Mouse (Mus musculus) right cerebral cortex, postnatal 14 days (tissue): ENCODE results near the gene Hirip3.
A peak's percentile ranks its signal among the peaks of the same experiment; 100 is the strongest.
"Not testable (repeated sequence)": the region's sequence is repeated elsewhere in the genome, so short reads cannot be mapped to it uniquely, and the experiment has no call there.

Experiments
- DNase-seq: peaks from one replicate; pipeline ENCODE4 v3.0.0; 2022

Hirip3 gene

DNA sequence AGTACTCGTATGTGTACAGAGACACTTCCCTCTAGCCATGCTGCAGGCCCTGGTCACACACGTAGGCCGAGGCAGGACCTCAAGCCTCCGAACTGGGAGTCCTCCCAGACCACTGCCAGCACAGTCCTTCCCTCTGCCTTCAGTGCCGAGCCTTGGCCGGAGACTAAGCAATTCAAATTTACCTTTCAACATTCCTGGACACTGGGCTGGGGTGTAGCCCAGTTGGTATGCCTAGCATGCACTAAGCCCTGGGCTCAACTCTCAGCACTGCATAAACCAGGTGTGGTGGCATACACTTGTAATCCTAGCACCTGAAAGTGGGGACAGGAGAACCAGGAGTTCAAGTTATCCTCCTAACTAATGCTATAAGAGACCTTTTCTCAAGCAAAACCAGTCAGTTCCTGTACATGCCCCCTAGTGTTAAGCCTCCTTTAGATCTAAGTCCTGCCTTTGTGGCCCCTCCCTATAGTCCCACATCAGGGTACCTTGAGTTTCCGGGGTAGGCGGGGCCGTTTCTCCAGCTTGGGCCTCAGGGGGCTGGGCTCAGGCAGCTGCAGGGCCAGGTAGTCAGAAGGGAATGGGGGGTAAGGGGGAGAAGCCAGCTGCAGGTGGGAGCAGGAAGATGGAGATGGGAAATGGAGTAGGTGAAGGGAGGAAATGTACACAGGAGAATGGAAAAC lies 4.9 kb upstream of the Hirip3 start:
- DNase-seq, result no peak

DNA sequence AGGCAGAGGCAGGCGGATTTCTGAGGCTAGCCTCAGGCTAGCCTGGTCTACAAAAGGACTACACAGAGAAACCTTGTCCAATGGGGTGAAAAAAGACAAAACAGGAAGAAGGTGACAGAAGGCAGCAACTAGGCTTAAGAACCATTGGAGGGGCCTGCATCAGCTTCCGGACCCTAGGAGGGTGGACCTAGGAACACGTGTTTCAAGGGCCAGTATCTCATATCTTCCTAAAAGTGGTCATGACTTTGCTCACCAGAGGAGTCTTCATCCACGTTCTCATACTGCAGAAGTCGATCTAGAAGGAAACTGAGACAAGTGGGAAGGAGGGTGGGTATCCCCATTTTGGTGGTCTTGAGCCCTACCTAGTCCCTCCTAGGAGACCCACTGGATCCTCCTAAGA lies 785 bp upstream of the Hirip3 start:
- DNase-seq, result no peak

DNA sequence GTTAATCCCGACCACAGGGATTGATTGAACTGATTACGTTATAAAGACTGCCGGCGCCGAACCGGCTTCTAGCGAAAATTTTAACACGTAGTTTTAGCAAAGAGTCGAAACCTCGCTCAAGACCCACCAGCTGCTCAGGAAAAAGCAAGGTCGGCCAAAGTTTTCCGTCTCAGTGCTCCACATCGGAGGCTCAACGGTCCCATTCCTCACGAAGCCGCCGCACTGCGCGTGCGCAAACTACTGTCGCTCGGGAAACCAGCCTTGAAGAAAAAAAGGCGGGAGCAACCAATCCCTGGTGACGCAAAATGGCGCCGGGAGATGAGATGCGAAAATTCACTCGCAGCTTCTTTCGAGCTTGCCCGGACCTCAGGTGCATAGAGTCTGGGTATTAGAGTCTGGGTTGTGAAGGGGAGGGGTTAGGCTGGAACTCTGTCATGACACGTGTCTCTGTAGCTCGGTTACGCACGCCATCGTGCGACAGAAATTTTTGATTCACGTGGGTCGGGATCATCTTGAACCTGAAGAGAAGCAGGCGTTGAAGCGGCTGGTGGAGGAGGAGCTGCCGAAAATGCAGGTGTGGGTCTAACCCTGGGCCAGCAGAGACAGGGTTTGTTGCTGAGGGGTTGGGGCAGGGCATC lies 494 bp downstream of the Hirip3 start, which contains the start of gene Ino80e:
Gene Ino80e, minus strand, starts transcription at position 231 of the 638 bp plus-strand sequence.
- peak; percentile 96 for DNase-seq

DNA sequence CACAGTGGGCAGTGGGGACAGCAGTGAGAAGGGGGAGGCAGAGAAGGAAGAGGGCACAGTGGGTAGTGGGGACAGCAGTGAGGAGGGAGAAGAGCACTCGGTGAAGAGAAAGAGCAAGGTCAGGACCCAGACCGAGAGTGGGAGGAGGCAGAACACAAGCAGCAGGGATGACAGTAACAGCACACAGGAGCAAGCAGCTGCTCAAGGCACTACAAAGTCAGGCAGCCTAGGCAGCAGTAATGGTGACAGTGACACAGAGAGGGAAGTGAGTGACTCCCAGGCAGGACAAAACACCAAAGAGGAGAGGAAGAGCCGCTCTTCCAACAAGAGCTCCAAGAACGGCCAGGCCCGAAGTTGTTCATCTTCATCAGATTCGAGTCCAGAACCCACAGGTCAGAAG lies 2.0 kb downstream of the Hirip3 start:
- DNase-seq, result no peak

DNA sequence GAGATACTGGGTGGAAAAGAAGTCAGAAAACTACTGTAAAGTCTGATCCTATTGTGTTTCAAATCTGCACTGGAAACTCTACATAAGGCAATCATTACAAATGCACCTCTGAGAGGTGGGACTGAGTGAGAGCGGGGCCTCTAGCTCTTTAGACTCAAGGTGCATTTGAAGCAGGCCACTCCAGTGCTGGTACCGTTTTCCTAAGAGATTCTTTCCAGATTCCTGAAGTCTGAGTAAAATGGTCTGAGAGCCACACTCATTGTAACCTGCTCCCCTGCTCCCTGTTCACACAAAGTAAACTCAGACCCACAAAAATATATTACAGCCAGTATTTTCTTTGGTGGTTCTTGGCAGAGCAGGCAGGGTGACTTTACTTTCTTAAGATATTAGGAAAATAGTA lies 5.8 kb downstream of the Hirip3 start:
- DNase-seq, result no peak

DNA sequence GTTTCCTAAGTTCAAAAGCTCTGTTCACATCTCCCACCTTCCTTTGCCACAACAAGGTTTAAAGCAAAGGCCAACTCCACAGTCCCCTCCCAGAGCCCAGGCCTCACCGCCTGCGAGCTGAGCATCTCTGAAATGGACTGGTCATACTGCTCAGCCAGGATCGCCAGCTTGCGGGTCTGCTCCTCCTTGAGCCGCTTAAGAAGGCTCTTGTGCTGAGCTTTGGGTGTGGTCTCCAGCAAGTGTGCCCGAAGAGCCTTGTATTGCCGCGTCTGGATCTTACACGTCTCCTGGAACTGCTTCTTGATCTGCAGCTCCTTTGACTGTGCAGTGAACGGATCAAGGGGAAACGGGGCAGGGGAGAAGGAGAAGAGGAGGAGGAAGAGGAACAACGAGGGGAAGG lies 6.2 kb downstream of the Hirip3 start:
- no peak for DNase-seq

DNA sequence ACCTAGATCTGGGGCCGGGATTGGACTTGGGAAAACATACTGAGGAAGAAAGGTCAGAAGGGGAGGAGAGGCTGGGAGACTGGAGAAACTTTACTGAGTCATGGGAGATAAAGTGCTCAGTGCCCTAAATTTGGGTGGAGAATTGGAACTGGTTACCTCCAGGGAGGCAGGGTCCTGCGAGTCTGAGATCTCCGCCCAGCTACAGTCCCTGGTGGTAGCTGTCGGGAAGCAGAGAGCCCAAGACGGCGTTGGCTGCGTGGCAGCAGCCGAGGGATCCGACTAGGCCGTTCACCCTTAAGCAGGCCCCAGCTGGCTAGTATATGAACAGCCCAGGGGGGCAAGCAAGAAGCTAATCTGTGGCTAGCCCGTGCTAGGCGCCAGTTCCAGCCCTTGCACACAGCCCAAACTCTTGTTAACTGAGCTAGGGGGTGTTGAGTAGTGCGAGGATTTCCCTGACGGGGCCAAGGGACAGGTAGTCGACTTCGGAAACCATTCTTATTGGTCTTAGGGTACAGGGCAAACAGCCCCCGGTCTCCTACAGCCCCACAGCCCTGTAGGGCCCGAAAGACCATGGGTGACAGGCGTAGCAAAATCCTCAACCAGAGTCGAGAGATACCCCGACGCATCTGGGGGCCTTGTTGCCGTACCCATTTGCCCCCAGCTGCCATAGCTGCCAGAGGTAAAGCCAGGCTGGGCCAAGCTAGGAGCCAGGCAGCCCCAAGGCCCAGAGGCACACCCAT lies 8.2 kb downstream of the Hirip3 start:
- DNase-seq, result no peak

DNA sequence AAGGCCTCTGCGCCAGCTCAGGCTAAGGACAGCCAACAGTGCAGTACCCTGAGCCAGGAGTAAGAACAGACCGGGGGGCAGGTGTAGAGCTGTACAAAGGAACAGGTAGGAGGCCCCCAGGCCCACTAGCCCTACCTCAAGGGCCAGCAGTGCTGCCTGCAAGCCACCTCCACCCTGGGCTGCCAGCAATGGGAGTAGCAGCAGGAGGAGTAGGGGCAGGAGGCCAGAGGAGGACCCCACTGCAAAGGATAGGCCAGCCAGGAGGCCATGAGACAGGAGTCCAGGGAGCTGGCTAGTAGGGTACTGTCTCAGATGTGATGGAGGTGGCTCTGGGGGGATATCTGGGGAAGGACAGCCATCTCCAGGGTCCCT lies 8.7 kb downstream of the Hirip3 start:
- DNase-seq, result no peak

DNA sequence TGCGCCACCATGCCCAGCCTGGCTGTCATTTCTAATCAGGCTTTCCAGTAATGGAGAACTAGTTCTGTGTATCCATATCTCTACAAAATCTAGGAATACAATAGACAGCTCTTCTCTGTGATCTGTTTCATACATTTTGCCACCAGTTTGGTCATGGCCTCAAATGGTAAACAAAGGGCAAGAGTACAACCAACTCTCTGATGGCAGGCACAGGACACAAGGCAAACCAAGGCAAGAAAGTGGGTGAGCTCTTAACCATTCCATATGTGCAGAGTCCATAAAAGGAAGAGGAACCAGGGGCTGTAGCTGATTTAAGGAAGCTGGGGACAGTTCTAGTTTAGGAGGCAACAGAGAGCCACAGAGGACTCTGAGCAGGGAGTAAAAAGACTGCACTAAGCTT lies 15.5 kb downstream of the Hirip3 start:
- no peak for DNase-seq

DNA sequence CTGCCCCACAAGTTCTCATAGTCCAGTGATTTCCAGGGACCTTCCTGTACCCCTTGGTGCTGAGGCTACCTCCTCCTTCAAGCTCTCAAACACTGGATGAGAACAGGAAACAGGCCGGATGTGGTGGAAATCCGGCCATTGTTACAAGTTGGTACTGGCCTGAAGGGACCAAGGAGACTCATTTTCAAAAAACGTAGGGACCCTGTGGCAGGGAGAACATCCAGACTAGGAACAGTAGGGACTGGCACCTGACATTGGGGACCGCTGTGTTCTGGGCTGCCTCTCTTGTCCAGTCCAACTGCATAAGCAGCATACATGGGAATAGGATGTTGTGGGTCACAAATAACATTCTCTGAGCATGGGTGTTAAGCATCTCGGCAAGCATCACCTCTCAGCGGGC lies 19.3 kb downstream of the Hirip3 start:
- no peak for DNase-seq

DNA sequence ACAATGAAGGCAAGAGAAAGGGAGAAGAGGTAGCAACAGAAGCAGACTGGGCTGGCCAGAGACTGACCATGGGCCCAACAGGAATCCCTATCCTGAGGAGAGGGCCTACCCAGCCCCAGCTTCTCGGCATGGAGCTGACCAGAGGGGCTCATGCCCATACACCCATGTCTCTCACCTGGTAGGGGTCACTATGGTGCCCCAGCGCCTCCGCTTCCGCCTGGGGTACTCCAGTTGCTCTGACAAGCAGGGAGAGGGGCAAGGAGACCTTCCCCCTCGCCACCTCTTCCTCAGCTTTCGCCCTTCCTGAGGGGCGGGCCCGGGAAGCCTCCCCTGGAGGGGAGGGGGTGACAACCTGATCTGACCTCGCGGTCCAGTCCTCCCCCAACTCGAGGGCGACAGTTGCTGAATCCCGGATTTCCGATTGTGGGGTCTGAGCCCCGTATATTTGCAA lies 22.0 kb downstream of the Hirip3 start:
- no peak for DNase-seq

DNA sequence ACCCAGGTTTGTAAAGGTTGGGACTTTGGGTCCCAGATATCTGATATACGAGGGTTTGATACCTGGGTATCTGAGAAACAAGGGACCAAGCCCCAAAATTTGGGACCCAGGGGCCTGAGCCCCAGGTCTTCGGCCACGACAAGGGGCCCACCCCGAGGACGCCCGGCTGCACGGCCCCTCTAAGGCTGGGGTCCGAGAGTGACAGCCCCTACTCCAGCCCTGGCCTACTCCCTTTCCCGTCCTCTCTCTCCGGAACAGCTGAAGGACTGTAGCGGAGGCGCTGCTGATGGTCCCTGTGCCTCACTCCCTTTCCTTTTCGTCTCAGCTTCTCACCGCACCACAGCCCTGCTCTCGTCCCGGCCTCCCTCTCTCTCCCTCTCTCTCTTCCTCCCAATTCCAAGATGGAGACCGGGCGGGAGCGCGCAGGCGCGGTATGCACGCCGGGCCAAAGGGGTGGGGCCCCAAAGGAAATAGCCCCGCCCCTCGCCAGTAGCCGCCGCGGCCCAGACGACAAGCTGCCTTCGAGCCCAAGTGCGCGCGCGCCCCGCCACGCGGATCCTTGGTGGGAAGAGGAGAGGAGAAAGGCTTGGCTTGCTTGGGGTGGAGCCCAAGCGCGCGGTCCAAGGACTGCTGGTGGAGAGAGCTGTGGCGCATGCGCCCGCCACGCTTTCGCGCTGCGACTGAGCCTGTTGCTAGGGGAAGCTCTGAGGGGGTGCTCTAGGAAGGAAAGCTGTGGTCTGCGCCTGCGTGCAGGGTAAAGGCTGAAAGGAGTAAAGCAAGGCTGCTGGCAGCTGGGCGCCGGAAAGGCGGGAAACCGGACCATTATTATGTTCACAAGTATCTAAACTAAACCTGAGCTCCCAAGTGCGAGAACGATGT lies 22.8 kb downstream of the Hirip3 start, which contains the start of gene Taok2:
Gene Taok2, minus strand, starts transcription at position 418 of the 879 bp plus-strand sequence.
- peak; percentile 98 for DNase-seq

DNA sequence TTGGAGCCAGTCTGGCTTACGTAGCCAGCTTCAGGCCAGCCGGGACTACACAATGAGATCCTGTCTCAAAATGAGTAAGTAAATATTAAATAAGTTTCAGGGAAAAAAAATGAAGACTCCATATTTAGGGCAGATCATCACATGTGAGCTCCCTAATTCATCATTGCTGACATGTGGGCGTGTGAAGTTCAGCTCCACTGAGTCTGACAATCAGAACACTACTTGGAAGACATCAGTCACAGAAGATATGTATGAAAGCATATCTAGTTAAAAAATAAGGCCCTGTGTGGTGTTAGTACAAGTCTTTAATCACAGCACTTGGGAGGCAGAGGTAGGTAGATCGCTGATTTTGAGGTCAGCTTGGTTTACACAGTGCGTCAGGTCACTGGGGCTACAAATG lies 25.5 kb downstream of the Hirip3 start:
- DNase-seq, result no peak

DNA sequence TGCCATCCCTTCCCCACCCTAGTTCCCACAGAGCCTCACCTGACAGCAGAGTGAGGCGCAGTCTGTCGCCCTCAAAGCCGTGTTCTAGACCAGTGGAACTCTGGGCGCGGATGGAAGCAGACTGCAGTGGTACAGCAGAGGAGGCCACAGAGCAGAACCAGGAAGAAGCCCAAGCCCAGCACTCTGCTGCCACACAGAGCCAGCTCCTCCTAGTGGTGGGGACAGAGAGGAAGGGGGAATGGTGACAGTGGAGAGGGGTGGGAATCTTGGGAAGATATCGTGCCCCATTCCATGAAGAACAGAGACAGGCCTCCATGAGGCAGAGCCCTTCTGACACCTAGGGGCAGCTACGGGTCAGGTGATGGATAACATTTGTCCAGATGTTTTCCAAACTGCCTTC lies 27.1 kb downstream of the Hirip3 start:
- DNase-seq, result no peak

DNA sequence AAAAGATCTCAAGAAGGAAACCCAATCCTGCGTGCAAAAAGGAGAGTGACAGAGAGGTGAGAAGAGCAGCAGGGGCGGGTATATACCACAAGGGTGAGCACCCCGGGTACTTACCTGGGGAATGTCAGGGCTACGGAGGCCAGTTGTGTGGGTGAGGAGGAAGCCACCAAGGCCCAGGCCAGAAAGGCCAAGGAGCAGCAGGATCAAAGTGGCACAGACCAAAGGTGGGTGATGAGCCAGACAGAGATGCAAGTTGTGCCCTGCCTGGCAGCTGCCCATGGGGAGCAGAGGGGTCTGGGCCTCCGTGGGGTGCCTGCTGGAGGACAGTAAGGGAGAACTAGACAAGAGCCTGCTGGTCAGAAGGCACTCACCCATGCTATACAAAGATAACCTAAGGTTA lies 35.1 kb downstream of the Hirip3 start:
- no peak for DNase-seq

DNA sequence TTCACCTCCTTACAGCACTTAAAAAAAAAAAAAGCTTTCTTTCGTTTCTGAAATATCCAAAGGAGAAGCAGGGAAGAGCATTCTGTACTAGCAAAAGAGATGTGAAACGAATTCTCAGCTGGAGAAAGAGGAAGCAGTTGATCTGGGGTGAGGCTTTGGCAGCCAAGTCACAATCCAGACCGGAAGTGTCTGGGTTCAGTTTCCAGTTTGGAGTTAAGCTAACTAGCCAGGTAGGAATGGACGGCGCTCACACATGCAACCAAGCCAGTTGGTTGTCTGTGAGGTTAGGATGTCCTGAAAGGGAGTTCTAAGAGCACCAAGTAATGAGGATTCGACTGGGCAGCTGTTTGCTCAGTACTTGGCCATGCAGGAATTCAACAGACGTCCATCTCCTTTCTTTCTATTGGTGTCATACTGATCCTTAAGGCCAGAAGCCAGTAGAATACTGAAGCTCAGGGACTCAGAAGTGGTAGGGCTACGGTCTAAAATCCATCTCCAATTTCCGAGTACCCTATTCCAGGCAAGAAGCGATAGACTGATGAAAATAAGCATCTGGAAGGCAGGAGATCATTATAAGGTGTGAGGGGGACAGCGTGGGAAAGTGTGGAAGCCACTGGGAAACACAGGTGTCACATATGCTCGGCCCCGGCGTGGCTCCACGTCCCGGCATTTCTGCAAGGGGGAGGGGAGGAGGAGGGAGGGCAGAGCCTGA lies 35.8 kb downstream of the Hirip3 start:
- no peak for DNase-seq

DNA sequence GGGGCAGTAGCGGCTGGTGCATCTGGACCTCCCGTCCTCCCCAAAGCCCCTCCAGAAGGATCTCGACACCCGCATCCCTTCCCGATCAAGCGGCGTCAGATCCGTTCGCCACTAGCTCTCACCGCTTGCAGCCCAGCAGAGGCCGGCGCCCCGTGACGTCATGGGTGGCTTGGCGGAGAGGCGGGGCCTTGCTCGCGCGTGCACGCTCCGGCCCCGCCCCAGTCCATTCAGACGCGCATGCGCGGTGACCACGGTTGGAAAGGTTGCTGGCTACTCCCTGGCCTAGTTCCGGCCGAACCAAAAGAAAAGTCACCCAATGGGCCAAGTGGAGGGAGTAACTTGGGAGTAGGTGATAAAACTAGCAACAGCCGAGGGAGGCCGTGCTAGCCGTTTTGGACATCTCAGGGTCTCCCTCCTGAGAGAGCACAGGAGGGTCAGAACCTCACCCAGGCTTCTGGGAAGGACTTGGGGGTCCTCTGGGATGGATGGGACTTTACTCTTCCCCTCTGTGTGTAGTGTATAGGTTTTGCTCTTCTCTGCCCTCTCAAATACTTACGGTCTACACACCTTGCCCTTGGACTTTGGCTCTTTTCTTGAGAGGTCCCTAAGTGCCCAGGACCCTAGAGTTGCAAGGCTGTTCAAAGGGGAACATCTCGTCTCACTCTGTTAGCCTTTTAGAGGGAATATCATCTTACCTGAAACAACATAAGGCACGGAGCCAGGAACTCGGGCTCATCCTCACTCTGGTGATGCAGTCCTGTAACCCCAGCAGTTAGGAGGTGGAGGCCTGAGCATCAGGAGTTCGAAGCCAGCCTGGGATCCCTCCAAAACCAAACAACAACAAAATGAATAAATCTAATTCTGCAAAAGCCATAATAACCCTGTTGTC lies 36.6 kb downstream of the Hirip3 start:
- DNase-seq, result peak; percentile 98

DNA sequence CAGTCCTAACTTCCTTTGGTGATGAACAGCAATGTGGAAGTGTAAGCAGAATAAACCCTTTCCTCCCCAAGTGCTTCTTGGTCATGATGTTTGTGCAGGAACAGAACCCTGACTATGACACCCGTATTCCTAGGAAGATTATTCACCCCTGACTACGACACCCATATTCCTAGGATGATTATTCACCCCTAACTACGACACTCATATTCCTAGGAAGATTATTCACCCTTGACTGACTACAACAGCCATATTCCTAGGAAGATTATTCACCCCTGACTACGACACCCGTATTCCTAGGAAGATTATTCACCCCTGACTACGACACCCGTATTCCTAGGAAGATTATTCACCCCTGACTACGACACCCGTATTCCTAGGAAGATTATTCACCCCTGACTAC lies 38.0 kb downstream of the Hirip3 start:
- DNase-seq, result not testable (repeated sequence)

DNA sequence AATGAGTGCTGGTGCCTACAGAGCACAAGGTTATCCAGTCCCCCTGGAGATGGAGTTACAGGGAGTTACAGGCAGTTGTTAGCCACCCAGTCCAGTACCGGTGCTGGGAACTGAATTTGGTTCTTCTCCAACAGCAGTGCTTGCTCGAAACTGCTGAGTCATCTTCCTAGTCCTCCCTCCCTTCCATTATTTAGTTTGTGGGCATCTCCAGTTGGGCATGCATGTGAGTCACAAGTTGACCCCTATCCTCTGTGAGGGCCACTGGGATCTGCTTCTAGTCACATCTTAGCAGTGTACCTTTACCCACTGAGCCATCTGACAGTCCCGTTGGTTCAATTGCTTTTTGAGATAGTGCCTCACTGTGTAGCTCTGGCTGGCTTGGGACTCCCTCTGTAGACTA lies 43.8 kb downstream of the Hirip3 start:
- no peak for DNase-seq

DNA sequence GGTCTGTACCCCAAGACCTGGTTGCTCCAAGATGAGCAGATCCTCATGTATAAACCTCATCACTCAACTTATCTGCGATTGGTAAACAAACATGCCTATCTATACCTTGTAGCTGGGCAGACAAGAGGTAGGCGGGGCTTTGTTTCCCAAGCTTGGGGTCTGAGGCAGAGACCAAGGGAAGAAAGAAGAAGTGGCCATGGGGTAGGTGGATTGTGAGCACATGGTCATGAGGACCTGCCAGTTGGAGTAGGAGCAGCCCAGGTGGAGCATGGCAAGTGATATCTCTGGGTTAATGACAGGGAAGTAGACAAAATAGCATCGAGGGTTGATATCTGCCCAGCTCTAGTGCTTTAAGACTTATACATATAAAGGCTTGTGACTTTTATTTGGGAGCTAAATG lies 53.1 kb downstream of the Hirip3 start:
- no peak for DNase-seq
